Mouse (Mus musculus) spleen, adult 2 months (tissue): ENCODE results near the gene Gm21983.

Experiments used
- CTCF ChIP-seq: fragments of 200-500 bp; IDR thresholded peaks from 2 replicates; pipeline ENCODE4 v1.5.1; 2011; ENCODE audit warnings: mild to moderate bottlenecking, inconsistent platforms; ENCODE audit not compliant: insufficient read depth, insufficient read length, insufficient replicate concordance; ENCODE audit errors: extremely low read depth
- POLR2A ChIP-seq: fragments of 200-500 bp; IDR thresholded peaks from 2 replicates; pipeline ENCODE4 v1.6.1; 2011; ENCODE audit warnings: low read depth, low read length, inconsistent platforms

GRCm38 (mm10) chr7:27163450-27163805, 17.5 kb downstream of the Gm21983 start:
- TF ChIP-seq POLR2A, result no peak
- no peak for TF ChIP-seq CTCF
